Mouse (Mus musculus): ENCODE results near the gene Tpcn1. TPM values are rescaled to one million over a fixed set of nuclear protein-coding genes. Genes with fewer than 3 reads are reported as not detected.

The Tpcn1 gene
- polyA plus RNA-seq, 1 experiment: 71.5 TPM

DNA sequence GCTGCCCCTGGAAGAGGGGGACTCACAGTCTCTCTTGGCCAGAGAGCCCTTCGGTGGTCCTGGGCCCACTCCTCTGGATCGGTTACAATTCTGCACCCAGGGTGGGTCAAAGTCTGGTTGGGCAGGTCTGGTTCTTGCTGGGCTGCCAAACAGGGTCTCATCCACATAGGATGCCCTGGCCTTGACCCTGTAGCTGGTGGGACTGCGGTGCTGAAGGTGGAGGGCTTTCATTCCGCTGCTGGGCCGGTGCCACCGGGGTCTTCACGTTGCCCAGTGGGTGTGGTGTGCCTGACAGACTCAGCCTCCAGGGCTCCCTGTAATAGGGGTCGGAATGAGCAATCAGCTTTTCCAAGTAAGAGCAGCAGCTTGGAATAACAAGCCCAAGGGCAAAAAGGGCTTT, 22.9 kb upstream of the Tpcn1 start:
- H3K4me1 ChIP-seq: peaks cover 57% of the 10 kb centered on the region
- H3K4me3 ChIP-seq (replicated peaks): peak overlapping the region; percentile 96

GRCm38 (mm10) chr5:120610906-120611305, 22.4 kb upstream of the Tpcn1 start:
- Histone ChIP-seq H3K9me3 (no peaks in the 10 kb centered on the region), H3K27me3 (replicated peaks) (no peaks in the 10 kb centered on the region), H3K4me1 (peaks cover 59% of the 10 kb centered on the region), H3K4me3 (replicated peaks) (peak overlapping the region; percentile 46), H3K36me3 (replicated peaks; ENCODE audit: low read length) (peaks cover 39% of the 10 kb centered on the region)
- no peak for TF ChIP-seq GATA1 (IDR thresholded peaks at IDR 0.05; ENCODE audit: borderline replicate concordance, low read length)

More for the DNA sequence above, 22.9 kb upstream of the Tpcn1 start:
- H3K27me3 ChIP-seq (replicated peaks): no peaks in the 10 kb centered on the region
- TF ChIP-seq FLI1 (IDR thresholded peaks at IDR 0.05; ENCODE audit: low read length): no peak
- TF ChIP-seq GATA1 (IDR thresholded peaks at IDR 0.05; ENCODE audit: borderline replicate concordance, low read length): no peak
- peaks cover 44% of the 10 kb centered on the region for H3K36me3 ChIP-seq (replicated peaks; ENCODE audit: low read length)
- no peaks in the 10 kb centered on the region for H3K9me3 ChIP-seq

DNA sequence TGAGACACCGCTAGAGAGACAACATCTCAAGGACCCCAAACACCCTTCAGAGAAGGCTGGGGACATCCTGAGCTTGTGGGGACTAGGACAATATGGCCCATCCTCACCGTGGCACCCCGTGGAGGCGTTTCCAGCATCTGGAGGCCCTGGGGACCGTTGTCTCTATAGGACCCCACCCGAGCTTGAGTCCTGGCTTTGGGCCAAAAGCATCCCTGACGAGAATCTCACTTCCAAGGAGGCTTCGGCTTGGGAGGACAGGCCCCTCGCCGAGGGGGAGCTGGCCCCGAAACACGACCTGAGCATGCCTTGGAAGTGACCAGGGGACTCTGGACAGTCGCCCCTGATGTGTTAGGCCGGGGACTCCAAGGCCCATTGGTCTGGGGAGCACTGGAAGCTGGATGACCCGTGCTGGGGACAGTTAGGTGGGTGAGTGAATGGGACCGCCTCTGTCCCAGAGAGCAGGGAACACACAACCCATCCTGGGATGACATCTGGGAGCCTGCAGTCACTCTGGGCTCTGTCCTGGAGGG, 20.8 kb upstream of the Tpcn1 start:
- peaks cover 27% of the 10 kb centered on the region for H3K36me3 ChIP-seq (replicated peaks; ENCODE audit: low read length)
- H3K27me3 ChIP-seq (replicated peaks): no peaks in the 10 kb centered on the region
- H3K4me3 ChIP-seq (replicated peaks): no peak overlapping the region
- peaks cover 64% of the 10 kb centered on the region for H3K4me1 ChIP-seq
- H3K9me3 ChIP-seq: no peaks in the 10 kb centered on the region
- TF ChIP-seq GATA1 (IDR thresholded peaks at IDR 0.05; ENCODE audit: borderline replicate concordance, low read length) (no peak), FLI1 (IDR thresholded peaks at IDR 0.05; ENCODE audit: low read length) (no peak)

DNA sequence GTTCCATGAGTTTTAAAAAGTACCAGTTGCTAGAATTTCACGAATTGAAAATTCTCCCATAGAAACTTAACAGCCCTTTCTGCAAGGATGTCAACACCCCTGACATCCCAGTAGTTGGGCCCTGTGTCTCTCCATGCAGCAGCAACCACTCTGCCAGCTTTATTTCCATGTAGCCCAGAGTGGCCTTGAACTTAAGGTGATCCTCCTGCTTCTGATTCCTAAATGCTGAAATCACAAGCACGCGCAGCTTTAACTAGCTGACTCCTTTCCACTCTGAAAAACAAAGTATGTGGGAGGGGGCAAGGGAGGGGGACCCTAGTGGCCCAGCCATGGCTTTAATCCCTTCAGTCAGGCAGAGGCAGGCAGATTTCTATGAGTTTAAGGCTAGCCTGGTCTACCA, 18.9 kb upstream of the Tpcn1 start:
- H3K36me3 ChIP-seq (replicated peaks; ENCODE audit: low read length): peaks cover 27% of the 10 kb centered on the region
- TF ChIP-seq GATA1 (IDR thresholded peaks at IDR 0.05; ENCODE audit: borderline replicate concordance, low read length) (no peak), FLI1 (IDR thresholded peaks at IDR 0.05; ENCODE audit: low read length) (no peak)

DNA sequence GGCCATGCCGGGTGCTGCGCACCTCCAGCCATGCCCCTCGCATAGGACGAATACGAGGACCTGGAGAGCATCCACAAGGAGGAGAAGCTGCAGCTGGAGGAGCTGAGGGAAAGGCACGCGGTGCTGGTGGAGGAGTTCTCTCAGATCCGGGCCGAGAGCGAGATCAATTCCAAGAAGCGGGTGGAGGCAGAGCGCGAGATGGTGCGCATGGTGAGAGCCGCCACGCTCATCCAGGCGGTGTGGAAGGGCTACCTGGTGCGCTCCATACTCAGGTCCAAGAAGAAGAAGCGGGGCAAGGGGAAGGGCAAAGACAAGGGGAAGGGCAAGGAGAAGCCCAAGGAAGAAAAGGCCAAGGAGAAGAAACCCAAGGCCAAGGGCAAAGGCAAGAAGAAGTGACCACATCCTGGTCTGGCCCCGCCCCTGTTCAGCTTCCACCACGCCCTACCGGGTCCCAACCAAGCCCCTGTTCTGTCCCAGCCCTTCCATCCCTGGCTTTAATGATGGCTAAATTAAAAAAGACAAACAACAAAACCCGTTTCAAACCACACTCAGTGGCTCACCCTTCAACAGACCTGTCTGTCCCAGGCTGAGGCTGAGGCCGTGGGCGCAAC, 18.2 kb upstream of the Tpcn1 start:
- peaks cover 2% of the 10 kb centered on the region for H3K27me3 ChIP-seq (replicated peaks)
- H3K4me1 ChIP-seq: peaks cover 51% of the 10 kb centered on the region
- H3K9me3 ChIP-seq: no peaks in the 10 kb centered on the region
- H3K36me3 ChIP-seq (replicated peaks; ENCODE audit: low read length): peaks cover 27% of the 10 kb centered on the region
- TF ChIP-seq FLI1 (IDR thresholded peaks at IDR 0.05; ENCODE audit: low read length): no peak
- TF ChIP-seq GATA1 (IDR thresholded peaks at IDR 0.05; ENCODE audit: borderline replicate concordance, low read length): no peak
- H3K4me3 ChIP-seq (replicated peaks): no peak overlapping the region

More for the DNA sequence above, 18.9 kb upstream of the Tpcn1 start:
- peaks cover 56% of the 10 kb centered on the region for H3K4me1 ChIP-seq
- no peaks in the 10 kb centered on the region for H3K9me3 ChIP-seq
- H3K4me3 ChIP-seq (replicated peaks): no peak overlapping the region
- peaks cover 2% of the 10 kb centered on the region for H3K27me3 ChIP-seq (replicated peaks)

GRCm38 (mm10) chr5:120605688-120606087, 17.2 kb upstream of the Tpcn1 start:
- Histone ChIP-seq H3K27me3 (replicated peaks) (peaks cover 10% of the 10 kb centered on the region), H3K36me3 (replicated peaks; ENCODE audit: low read length) (peaks cover 24% of the 10 kb centered on the region), H3K4me1 (peaks cover 50% of the 10 kb centered on the region), H3K4me3 (replicated peaks) (peak overlapping the region; percentile 89), H3K9me3 (no peaks in the 10 kb centered on the region)
- TF ChIP-seq FLI1 (IDR thresholded peaks at IDR 0.05; ENCODE audit: low read length): no peak
- TF ChIP-seq GATA1 (IDR thresholded peaks at IDR 0.05; ENCODE audit: borderline replicate concordance, low read length): no peak

DNA sequence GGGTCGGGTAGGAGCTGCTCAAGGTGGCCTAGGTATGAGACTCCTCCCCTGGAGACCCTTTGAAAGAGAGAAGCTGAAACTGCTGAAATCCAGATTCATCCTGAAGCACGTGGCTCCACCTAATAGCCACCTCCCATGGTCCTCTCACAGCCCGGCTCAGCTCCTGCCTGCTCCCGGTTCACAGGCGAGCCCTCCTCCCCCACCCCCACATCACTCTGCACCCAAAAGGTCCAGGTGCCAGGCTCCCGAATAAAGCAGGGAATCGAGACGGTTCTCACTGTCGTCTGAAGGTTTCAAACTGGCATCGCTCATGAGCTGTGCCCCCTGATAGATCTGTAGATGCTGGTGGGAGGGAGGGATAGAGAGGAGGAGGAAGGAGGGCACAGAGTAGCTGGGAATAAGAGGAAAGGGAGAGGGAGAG, 16.8 kb upstream of the Tpcn1 start:
- peak overlapping the region; percentile 89 for H3K4me3 ChIP-seq (replicated peaks)
- TF ChIP-seq FLI1 (IDR thresholded peaks at IDR 0.05; ENCODE audit: low read length) (no peak), GATA1 (IDR thresholded peaks at IDR 0.05; ENCODE audit: borderline replicate concordance, low read length) (no peak)
- peaks cover 55% of the 10 kb centered on the region for H3K4me1 ChIP-seq
- no peaks in the 10 kb centered on the region for H3K9me3 ChIP-seq
- peaks cover 24% of the 10 kb centered on the region for H3K36me3 ChIP-seq (replicated peaks; ENCODE audit: low read length)
- H3K27me3 ChIP-seq (replicated peaks): peaks cover 11% of the 10 kb centered on the region

GRCm38 (mm10) chr5:120604839-120605238, 16.4 kb upstream of the Tpcn1 start:
- H3K36me3 ChIP-seq (replicated peaks; ENCODE audit: low read length): peaks cover 20% of the 10 kb centered on the region
- peaks cover 55% of the 10 kb centered on the region for H3K4me1 ChIP-seq
- peaks cover 15% of the 10 kb centered on the region for H3K27me3 ChIP-seq (replicated peaks)
- peak overlapping the region; percentile 89 for H3K4me3 ChIP-seq (replicated peaks)
- no peaks in the 10 kb centered on the region for H3K9me3 ChIP-seq
- no peak for TF ChIP-seq GATA1 (IDR thresholded peaks at IDR 0.05; ENCODE audit: borderline replicate concordance, low read length)
- no peak for TF ChIP-seq FLI1 (IDR thresholded peaks at IDR 0.05; ENCODE audit: low read length)

DNA sequence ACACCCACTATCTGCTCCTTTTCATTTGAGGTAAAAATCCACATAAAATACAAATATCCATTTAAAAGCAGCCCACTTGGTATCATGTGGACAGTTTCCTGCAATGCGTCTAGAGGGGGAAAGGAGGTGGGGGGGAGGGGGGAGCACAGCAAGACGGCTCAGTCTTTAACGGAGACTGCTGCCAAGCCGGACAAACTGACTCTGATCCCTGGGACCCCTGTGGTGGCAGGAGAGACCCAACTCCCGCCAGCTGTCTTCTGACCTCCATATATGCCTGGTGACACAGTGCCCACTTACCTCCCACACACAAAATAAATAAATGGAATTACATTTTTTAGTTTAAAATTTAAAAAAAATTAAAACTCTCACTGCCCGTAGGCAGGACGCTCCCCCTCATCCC, 15.0 kb upstream of the Tpcn1 start:
- H3K36me3 ChIP-seq (replicated peaks; ENCODE audit: low read length): peaks cover 6% of the 10 kb centered on the region
- peaks cover 26% of the 10 kb centered on the region for H3K27me3 ChIP-seq (replicated peaks)
- H3K4me1 ChIP-seq: peaks cover 61% of the 10 kb centered on the region
- no peaks in the 10 kb centered on the region for H3K9me3 ChIP-seq
- TF ChIP-seq GATA1 (IDR thresholded peaks at IDR 0.05; ENCODE audit: borderline replicate concordance, low read length) (no peak), FLI1 (IDR thresholded peaks at IDR 0.05; ENCODE audit: low read length) (no peak)
- H3K4me3 ChIP-seq (replicated peaks): no peak overlapping the region

GRCm38 (mm10) chr5:120602210-120602609, 13.7 kb upstream of the Tpcn1 start:
- Histone ChIP-seq H3K9me3 (no peaks in the 10 kb centered on the region), H3K36me3 (replicated peaks; ENCODE audit: low read length) (no peaks in the 10 kb centered on the region), H3K27me3 (replicated peaks) (peaks cover 32% of the 10 kb centered on the region), H3K4me3 (replicated peaks) (no peak overlapping the region), H3K4me1 (peaks cover 53% of the 10 kb centered on the region)
- TF ChIP-seq GATA1 (IDR thresholded peaks at IDR 0.05; ENCODE audit: borderline replicate concordance, low read length) (no peak), FLI1 (IDR thresholded peaks at IDR 0.05; ENCODE audit: low read length) (no peak)

All from megakaryocyte, embryonic 14.5 days (primary cell).